Mouse (Mus musculus): Measurements from ENCODE around the gene Spata7. TPM values are rescaled to one million over a fixed set of nuclear protein-coding genes. Genes with fewer than 3 reads are reported as not detected.

The Spata7 gene
- polyA plus RNA-seq, 2 experiments from 2014 or later, result 0.74 to 1.4 TPM

DNA sequence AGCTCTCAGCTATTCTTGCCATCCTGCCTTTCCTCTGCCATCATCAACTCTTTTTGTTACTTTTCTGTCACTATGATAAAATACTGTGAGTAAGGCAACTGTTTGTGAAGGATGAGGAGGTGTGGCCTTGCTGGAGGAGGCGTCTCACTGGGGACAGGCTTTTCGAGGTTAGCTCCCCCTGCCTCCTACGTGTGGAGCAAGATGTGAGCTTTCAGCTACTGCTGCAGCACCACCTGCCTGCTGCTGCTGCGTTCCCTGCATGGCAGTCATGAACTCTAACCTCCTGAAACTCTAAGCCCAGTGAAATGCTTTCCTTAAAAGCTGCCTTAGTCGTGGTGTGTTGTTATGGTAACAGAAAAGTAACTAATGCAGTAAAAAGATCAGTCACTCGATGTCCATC, 45.9 kb downstream of the Spata7 start:
- ATAC-seq, result no peak

DNA sequence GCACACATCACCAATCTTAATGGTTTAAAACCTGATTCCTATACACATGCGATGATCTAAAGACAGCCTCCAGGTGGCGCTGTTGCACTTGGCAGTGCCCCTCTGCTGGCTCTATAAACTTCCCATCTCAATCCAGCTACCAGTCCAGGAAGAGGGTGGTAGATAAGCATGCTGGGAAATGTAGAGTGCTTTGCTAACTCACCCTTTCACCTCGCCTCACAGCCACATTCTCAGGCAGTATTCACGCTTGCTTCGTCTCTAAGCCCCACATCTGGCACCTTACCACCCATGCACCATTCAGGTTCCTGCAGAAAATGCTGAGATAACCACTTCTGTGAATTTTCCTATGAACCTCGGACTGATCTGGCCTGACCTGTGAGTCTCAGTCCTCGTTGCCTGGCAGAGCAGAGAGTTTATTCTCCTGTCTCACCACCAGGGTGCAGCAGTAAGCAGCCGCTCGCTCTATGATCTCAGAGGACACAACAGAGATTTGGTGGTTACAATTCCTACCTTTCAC, 46.7 kb downstream of the Spata7 start:
- peak; percentile 88 for ATAC-seq

DNA sequence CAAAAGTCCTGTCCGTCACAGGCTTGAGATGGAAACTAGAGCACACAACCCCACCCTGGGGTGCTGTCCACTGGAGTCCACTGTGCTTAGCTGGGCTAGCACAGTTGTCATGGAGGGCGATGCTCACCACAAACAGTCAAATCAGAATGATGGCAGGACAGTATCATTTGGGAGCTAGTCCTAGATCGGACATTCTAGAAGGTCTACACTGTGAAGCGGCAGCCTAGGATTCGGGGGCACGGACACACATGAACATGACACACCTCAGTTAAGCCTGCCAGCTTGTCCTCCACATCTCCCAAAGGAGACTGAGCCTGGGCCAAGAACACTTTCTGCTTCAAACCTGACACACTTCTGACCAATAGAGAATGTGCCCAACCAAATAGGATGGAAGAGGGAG, 48.9 kb downstream of the Spata7 start:
- no peak for ATAC-seq

DNA sequence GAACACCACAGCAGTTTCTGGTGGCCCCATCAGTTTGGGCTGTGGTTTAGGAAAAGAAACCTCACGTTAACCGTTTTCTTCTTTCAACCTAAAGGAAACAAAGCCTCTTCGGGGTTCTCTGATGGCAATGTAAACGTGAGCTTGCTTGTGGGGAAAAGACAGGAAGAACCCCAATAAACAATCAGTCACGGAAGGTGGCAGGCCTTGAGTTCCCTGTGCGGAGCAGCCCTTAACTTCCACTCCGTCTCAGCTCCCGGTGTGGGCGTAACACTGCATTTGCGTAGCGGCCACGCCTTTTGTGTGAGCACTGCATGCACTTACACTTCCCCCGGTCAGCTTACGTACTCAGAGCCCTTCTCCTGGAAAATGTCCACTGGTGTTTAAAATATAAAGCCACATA, 49.4 kb downstream of the Spata7 start:
- ATAC-seq, result no peak

DNA sequence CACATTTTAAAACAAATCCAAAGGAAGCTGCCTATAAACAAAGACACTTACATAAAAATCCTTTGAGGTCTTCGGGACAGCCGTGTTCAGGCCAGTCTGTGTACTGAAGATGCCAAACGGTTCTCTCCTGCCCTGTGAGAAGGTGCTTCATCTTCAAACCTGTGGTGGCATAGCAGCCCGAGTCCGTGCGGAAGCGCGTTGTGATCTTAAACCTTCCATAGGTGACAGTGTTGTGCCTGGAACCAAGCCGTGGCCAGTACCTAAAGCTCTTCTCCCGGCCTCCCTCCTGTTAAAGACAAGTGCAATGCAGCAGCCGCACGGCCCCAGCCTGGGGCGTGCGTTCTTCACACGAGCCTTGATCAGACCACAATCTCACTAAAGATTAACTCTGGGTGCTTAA, 51.9 kb downstream of the Spata7 start:
- no peak for ATAC-seq

DNA sequence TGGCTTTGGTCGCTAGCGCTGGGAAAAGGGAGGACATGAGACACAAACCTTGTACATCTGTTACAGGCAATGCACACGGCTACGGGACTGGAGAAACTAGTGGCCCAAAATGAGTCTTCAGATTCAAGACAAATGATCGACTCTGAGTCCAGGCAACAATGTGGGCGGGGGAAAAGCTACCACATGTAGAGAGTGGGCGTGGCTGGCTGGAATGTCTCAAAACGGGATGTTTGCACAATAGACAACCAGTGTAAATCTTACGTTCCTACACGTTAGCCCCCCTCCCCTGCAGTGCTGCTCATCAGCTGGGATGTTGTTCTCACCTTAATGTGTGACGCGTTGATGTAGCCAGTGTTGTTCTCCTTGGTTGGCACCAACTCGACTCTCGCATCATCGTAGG, 54.2 kb downstream of the Spata7 start:
- ATAC-seq, result no peak

DNA sequence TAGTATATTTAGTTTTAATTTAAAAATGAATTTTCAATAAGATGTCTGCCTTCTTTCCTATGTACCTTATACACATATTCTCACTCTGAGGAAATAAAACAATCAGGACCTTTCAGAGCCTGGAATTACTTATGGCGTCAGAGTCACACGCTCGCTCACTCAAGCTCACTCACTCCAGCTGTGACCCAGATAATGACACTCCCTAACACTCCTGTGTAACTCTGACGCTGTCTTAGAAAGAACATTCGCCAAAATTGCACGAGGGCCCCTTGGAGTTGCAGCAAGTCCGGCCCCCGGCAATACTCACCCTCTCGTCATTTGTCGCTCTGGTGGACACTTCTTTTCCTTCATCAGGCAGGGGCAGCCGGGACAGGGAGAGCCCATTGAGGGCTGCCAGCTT, 55.2 kb downstream of the Spata7 start:
- no peak for ATAC-seq

DNA sequence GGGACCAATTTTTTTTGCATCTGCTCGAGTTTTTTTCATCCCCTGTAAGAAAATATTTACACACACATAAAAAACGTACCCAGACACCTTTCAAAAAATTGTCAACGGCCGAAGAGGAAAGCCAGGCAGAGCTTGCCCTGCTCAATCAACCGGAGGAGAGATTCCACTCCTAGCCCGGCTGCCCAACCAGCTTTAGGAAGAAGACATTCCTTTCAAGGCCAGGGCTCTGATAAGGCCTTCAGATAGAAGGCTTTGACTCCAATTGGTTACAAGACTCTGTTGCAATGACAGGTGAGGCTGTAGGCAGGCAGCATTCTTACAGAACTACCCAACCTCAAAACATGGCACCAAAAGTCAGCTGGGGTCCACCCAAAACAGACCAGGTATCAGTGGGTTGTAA, 55.6 kb downstream of the Spata7 start:
- ATAC-seq, result no peak

DNA sequence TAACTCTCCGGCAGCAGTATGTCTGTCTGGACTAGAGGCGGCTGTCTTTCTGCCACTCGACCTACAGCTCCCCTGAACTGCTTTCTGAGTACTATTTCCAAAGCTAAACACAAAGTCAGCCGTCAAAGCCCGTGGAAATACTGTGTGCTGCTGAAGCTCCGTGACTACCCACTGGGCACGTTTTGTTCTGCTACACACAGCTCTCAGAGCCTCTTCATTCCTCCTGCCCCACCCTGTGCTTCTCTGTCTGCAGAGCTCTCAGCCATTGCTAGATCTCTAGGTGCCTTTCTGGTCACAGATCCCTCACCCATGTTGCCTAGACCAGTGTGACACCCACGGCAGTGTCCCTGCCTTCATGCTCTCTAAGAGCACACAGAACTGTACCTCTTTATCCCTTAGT, 62.3 kb downstream of the Spata7 start:
- no peak for ATAC-seq

DNA sequence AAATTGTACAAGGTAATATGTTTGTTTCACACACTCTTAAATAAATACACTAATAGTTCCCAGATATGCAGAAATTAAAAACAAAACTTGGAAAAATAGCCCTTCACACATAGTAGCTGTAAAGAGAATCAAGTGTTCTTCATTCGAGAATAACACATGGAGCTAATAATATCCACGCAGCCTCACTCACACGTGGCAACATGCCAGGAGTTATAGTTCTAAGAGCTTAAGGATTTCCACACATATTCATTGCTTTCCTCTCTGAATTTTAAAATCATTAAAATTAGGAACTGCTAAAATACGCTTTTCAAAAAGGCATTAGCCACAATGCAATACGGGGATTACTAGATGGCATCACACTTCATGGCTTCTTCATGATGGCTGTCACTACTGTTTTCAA, 69.2 kb downstream of the Spata7 start:
- ATAC-seq, result no peak

DNA sequence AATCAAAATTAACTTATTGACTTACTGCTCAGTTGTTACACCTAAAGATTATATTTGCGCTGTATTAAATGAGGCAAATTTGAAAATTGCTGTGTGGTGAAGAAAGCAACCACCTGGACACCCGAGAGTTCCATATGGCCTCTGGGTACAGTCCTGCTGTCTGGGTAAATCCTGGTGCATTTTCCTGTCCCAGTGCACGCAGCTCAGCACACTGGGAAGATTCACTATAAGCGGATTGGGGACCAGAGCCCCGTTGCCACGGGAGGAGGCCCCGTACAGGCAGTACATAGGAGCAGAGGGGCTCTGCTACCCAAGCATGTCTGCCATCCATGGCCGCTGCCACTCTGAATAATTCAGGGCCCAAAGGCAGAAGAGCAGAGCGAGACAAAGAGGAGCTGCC, 73.6 kb downstream of the Spata7 start:
- no peak for ATAC-seq

DNA sequence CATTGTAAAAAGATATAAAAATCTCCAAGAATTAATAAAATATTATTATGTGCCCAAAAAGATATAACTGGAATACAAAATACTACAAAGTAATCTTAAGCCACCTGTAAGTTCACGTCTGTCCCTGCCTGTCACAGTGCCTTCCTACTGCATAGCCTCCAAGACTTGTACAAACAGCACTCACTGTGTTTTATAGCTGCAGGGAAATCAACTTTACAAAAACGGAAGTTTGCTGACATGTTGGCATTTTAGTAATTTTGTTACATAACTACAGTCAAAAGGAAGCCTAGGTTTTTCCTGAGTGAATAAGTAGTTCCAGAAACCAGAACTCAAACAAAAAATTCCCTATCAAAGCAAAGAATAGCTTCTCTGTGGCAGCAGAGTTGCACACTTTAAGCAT, 75.6 kb downstream of the Spata7 start:
- no peak for ATAC-seq

DNA sequence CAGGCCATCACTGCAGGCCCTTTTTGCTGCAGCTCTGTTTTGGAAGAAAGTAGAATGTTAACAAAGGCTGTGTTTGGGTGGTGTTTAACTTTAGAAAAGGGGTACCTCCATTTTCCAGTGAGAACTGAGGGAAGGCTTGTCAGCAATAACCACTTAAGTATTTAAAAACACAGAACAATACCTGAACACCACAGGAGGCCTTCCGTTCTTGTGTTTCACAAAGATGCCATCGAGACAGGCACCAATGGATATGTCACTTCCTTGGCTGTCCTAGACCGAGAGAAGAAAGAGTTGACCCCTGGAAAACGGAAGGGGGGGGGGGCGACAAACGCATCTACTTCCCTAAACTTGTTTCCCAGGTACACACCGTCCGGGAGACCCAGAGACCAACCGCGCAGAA, 76.0 kb downstream of the Spata7 start:
- no peak for ATAC-seq

DNA sequence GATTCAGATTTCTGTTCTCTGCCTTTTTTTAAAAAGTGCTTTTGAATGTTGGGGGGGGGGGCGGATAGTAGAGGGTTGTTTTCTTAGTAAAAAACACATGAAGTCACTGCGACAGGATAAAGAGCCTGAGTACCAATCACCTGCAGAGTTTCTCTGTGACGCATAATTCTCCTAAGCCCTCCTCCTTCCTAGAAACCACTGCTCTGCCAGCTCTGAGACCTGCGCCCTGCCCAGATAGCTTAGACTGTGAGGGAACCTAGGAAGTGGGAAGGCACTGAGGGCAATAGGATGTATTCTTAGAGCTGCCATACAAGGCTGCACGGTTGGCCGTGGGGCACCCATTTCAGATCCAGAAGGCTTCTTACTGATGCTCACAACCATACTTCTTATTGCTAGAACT, 84.9 kb downstream of the Spata7 start:
- ATAC-seq, result no peak

DNA sequence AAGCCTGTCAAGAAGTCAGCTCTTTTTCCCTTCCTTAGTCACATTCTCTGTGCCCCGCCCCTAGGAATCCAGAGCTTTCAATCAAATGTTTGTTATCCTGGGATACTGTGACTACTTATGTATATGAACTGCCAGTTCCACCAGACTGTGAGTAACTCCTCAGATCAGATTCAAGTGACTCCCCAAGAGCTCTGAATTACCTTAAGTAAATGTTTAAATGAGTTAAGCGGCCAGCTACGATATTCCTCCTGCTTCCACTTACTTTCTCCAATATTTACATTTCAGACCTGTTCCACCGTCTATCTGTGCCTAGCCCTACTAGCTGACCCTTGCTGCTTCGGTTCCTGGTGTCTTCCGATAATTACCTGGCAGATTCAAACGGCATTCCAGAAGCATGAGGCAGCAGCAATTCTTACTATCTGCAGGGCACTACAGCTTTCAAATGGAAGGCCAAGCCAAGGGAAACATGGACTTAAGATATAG, 85.7 kb downstream of the Spata7 start:
- ATAC-seq, result no peak

DNA sequence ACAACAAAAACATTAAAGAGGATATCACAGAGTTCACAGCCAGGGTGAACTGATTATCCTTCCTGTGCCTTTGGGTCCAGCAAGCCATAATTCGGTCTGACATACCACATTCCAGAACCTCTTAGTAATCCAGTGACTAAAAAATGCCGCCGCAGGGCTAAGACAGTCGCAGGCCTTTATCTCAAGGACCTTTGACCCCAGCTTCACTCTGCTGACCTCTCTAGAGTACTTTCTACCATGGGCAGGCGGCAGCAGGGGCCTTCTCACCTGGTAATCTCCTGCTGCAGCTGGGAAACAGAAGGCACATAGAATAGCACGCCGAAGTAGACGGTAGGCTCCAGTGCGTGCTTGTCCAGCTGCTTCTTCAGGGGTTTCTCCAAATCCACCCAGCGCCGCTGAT, 86.8 kb downstream of the Spata7 start:
- no peak for ATAC-seq

DNA sequence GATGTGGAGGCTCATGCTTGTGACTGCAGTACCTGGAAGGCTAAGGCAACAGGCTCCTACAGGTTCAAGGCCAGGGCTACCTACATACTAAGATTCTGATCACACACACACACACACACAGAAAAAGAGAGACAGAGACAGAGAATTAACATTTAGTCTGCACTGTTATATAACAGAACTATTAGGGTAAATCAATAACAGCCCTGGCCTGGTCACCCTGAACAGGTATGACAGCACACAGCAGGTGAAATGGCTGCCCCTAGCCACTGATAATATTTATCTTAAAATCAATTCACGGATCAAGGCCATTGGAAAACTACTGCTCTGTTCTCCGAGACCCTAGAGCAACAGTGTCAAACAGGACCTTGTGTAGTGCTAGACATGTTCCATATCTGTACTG, 88.2 kb downstream of the Spata7 start:
- ATAC-seq, result no peak

Other genes starting within 250 kb of the Spata7 start
- gene Kcnk10, start 49.8 kb upstream of the Spata7 start, polyA plus RNA-seq (2017; shearing (Covaris generic)), result under 1 TPM in 1 of 2 experiments, not detected in 1; 0.23 TPM
- gene Ptpn21, start 109.2 kb downstream of the Spata7 start, polyA plus RNA-seq (2017; shearing (Covaris generic)), result 1 to 10 TPM; 4.7 to 6.9 TPM
- 10 to 100 TPM; 35.2 to 39.0 TPM for gene Zc3h14, start 118.8 kb downstream of the Spata7 start, polyA plus RNA-seq (2017; shearing (Covaris generic))

Data from CD4-positive, CD25-positive, alpha-beta regulatory T cell, adult 4 months (primary cell).